Mouse (Mus musculus) brain, embryonic 14.5 days (tissue): ENCODE data around the gene Ctc1.

ENCODE experiments used
- CTCF ChIP-seq: fragments of 200-500 bp; IDR thresholded peaks from 2 replicates; pipeline ENCODE4 v1.5.1; 2012; ENCODE audit warnings: inconsistent platforms, mild to moderate bottlenecking, moderate library complexity, borderline replicate concordance; ENCODE audit not compliant: insufficient read depth, insufficient read length; ENCODE audit errors: extremely low read depth
- POLR2A ChIP-seq: fragments of 200-500 bp; IDR thresholded peaks from 2 replicates; pipeline ENCODE4 v1.6.1; 2012; ENCODE audit warnings: mild to moderate bottlenecking, inconsistent platforms, borderline replicate concordance; ENCODE audit not compliant: poor library complexity, insufficient read depth, insufficient read length, severe bottlenecking; ENCODE audit errors: extremely low read depth

- TF ChIP-seq POLR2A (no peak), CTCF (no peak)
These were observed 28.3 kb upstream of the Ctc1 start for GRCm38 (mm10) chr11:68987365-68987882.
